Mouse (Mus musculus) cerebellum, adult 18-20 months (tissue): Measurements from ENCODE around the gene Bcat1.

Experiments
- DNase-seq, 2 experiments: peaks; one replicate each; pipeline ENCODE4 v3.0.0; 2021

Bcat1 gene

GRCm38 (mm10) chr6:145002094-145002936, 73.7 kb downstream of the Bcat1 start:
- DNase-seq: no peak

- no peak for DNase-seq
Measured at GRCm38 (mm10) chr6:145001493-145001892, 74.5 kb downstream of the Bcat1 start.

DNA sequence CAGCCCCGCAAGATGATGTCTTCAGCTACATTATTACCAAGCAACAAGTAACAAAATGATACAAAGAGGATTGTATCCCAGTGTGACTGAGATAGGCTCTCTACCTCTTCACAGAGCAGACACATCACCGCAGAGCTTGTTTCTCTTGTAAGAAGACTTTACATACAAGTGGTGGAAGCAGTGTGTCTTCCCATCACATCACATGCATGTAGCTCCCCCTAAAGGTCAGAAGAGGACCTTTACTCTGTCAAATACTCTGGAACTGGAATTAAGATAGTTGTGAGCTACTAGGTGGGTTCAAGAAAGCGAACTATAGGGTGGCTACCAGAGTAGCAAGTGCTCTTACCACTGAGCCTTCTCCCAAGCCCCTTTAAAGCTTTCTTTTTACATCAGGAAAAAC, 78.8 kb downstream of the Bcat1 start:
- DNase-seq: no peak

- DNase-seq: no peak
Measured at GRCm38 (mm10) chr6:144992111-144992510, 83.9 kb downstream of the Bcat1 start.

- no peak for DNase-seq
Measured at GRCm38 (mm10) chr6:144989193-144989592, 86.8 kb downstream of the Bcat1 start.

GRCm38 (mm10) chr6:144987676-144988075, 88.3 kb downstream of the Bcat1 start:
- DNase-seq: no peak

GRCm38 (mm10) chr6:144987216-144987615, 88.8 kb downstream of the Bcat1 start:
- no peak for DNase-seq

DNA sequence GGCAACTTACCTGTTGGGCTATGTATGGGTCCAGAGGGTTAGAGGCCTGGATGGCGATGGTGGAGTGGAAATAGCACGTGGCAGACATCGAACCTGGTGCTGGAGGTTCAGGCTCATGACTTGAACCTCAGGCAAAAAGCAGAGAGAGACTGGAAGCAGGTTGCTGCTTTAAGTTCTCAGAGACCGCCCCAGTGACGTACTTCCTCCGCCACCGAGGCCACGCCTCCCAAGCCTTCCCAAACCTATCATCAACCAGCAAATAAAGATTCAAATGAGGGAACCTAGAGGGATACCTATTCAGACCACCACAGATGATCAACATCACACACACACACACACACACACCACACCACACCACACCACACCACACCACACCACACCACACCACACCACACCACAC, 91.8 kb downstream of the Bcat1 start:
- DNase-seq: no peak

DNA sequence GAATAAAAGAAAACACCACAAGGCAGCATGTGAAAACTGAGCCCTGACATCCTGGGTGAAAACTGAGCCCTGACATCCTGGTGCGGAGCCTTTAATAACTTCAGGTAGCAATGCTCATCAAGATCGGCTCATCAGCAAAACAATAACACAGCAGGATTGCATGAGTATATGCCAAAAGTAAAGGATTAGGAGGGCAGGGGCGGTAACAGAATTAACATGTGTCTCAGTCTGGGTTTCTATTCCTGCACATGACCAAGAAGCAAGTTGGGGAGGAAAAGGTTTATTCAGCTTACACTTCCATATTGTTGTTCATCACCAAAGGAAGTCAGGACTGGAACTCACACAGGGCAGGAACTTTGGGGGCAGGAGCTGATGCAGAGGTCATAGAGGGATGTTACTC, 93.9 kb downstream of the Bcat1 start:
- no peak for DNase-seq

- no peak for DNase-seq
Measured at GRCm38 (mm10) chr6:144972351-144972750, 103.6 kb downstream of the Bcat1 start.

DNA sequence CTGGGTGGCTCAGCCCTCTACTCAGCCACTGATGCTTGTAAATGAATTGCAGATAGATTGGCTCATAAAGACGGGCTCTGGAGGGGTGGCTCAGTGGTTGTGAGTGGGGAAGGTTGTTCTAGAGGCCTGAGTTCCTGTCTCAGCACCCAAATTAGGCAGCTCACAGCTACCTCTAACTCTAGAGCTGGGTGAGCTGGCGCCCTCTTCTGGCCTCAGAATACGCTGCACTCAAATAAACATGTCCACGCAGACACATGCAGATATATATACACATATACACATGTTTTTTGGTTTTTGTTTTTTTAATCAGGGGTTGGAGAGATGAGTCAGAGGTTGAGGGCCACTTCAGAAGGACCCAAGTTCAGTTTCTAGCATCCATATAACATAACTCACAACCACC, 105.1 kb downstream of the Bcat1 start:
- DNase-seq: no peak

- DNase-seq: no peak
Measured at GRCm38 (mm10) chr6:144967536-144967935, 108.4 kb downstream of the Bcat1 start.

GRCm38 (mm10) chr6:144964205-144964604, 111.8 kb downstream of the Bcat1 start:
- no peak for DNase-seq

DNA sequence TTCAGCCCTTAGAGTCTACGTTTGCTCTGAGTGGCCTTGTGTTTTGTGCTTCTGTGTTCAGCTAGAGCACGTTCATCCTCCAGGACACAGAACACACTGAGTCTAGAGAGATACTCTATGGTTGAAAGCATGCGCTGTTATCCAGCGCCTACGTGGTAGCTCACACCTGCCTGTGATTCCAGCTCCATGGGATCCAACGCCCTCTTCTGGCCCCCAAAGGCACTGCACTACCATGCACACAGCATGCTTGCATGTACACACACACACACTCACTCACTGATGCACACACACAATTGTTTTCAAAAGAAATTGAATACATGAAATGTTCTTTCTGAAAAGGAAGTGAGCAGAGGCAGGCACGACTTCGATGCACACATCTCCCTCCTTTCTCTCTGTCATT, 112.8 kb downstream of the Bcat1 start:
- no peak for DNase-seq

- no peak for DNase-seq
Measured at GRCm38 (mm10) chr6:144962013-144962354, 114.0 kb downstream of the Bcat1 start.

- DNase-seq: no peak
Measured at GRCm38 (mm10) chr6:144961253-144962012, 114.6 kb downstream of the Bcat1 start.

GRCm38 (mm10) chr6:144955887-144956547, 120.0 kb downstream of the Bcat1 start:
- no peak for DNase-seq

- DNase-seq: no peak
Measured at GRCm38 (mm10) chr6:144952885-144953284, 123.1 kb downstream of the Bcat1 start.

DNA sequence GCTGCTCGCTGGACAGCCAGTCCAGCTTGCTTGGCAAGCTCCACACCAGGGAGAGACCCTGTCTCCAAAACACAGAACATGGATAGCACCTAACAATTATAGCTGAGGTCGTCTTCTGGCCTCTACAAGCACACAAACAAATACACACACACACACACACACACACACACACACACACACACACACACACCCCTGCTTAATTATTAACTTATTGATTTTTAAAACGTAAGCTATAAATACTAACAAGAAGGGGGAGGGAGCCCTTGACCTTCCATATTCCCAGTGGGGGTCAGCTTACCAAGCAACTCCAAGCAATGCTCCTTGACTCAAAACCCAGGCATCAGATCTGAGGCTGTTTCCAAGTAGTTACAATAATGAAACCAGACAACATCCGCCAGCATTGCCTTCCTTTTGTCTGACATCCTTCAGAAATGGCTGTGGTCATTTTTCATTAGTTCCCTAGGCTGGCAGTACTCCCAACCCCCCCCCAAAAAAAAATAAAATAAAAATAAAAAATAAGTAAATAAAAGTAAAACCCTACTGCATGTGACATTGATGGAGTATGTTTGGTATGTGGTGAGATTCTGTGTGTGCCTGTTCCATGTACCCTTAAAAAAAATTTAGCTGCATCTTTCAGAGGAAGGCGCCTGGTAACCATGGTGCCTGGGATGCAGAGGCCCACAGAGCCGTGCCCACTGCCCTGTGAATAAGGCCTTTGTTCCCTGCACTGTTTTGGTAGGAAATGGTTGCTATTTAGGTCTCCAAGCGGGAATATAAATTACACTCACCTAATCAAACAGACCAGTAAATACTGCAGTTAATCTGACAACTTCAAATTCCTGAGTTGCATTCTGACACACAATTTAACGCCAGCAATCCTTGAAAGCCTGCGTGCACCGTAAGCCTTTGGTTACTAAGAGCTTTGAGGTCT, 131.3 kb downstream of the Bcat1 start:
- no peak for DNase-seq
